Mouse (Mus musculus): ENCODE data around the gene Brsk2. TPM values are rescaled to one million over a fixed set of nuclear protein-coding genes. Genes with fewer than 3 reads are reported as not detected.
A peak's percentile ranks its signal among the peaks of the same experiment; 100 is the strongest.
"Not testable (repeated sequence)": the region's sequence is repeated elsewhere in the genome, so short reads cannot be mapped to it uniquely, and the experiment has no call there.

The Brsk2 gene
- 0.59 and 0.60 TPM in 2 replicates for polyA plus RNA-seq (2015; fragmentation: Nextera tagmentation; extraction: Ambion mirVana)

- Histone ChIP-seq H3K36me3 (ENCODE audit: control insufficient read depth, insufficient read depth, low read length) (no peaks in the 10 kb centered on the region), H3K4me3 (ENCODE audit: low read length) (peak within 1 kb of the TSS; percentile 49), H3K4me1 (replicated peaks; ENCODE audit: control insufficient read depth, insufficient read depth, low read length) (peaks cover 12% of the 10 kb centered on the region), H3K9me3 (ENCODE audit: control insufficient read depth, low read length) (no peaks in the 10 kb centered on the region), H3K27me3 (ENCODE audit: control insufficient read depth, insufficient read depth, low read depth, low read length) (peaks cover 48% of the 10 kb centered on the region), H3K4me2 (ENCODE audit: low read depth, low read length) (peak within 1 kb of the TSS; percentile 88), H3K9ac (ENCODE audit: low read length) (peak within 1 kb of the TSS; percentile 44), H3K27ac (ENCODE audit: low read length) (no peak within 1 kb of the TSS)
- 3% methylated on average over 55 of the region's 55 CpGs for WGBS
- peak; percentile 98 for ATAC-seq (ENCODE audit: low read depth)
Observed at GRCm38 (mm10) chr7:141948906-141949798, at the start of gene Brsk2. Gene Brsk2, plus strand, starts transcription at chr7:141949751.

- Histone ChIP-seq H3K9me3 (ENCODE audit: control insufficient read depth, low read length) (no peaks in the 10 kb centered on the region), H3K9ac (ENCODE audit: low read length) (peak overlapping the region; percentile 85), H3K27ac (ENCODE audit: low read length) (0 out of 2 replicates have a peak overlapping the region, but pooled peaks have one; percentile 10), H3K4me3 (ENCODE audit: low read length) (peak overlapping the region; percentile 75), H3K36me3 (ENCODE audit: control insufficient read depth, insufficient read depth, low read length) (no peaks in the 10 kb centered on the region), H3K27me3 (ENCODE audit: control insufficient read depth, insufficient read depth, low read depth, low read length) (peaks cover 6% of the 10 kb centered on the region; the same call in 1 of the 2 replicates), H3K4me2 (ENCODE audit: low read depth, low read length) (peak overlapping the region; percentile 65), H3K4me1 (replicated peaks; ENCODE audit: control insufficient read depth, insufficient read depth, low read length) (peaks cover 13% of the 10 kb centered on the region)
- ATAC-seq (ENCODE audit: low read depth) = peak; percentile 23; the same call in 1 of the 2 replicates
- 0% methylated on average over 16 of the region's 16 CpGs for WGBS
Observed at GRCm38 (mm10) chr7:141901825-141902224, 47.7 kb upstream of the Brsk2 start.

- no peaks in the 10 kb centered on the region for H3K9me3 ChIP-seq (ENCODE audit: control insufficient read depth, low read length)
- H3K4me2 ChIP-seq (ENCODE audit: low read depth, low read length) = peak overlapping the region; percentile 74
- H3K36me3 ChIP-seq (ENCODE audit: control insufficient read depth, insufficient read depth, low read length) = no peaks in the 10 kb centered on the region
- under 1% methylated on average over 39 of the region's 44 CpGs for WGBS
- peak; percentile 98 for ATAC-seq (ENCODE audit: low read depth)
- peaks cover 6% of the 10 kb centered on the region; the same call in 1 of the 2 replicates for H3K27me3 ChIP-seq (ENCODE audit: control insufficient read depth, insufficient read depth, low read depth, low read length)
- peak overlapping the region; percentile 75 for H3K4me3 ChIP-seq (ENCODE audit: low read length)
- H3K9ac ChIP-seq (ENCODE audit: low read length) = peak overlapping the region; percentile 85
- H3K4me1 ChIP-seq (replicated peaks; ENCODE audit: control insufficient read depth, insufficient read depth, low read length) = peaks cover 13% of the 10 kb centered on the region
- H3K27ac ChIP-seq (ENCODE audit: low read length) = 0 out of 2 replicates have a peak overlapping the region, but pooled peaks have one; percentile 10
Observed at GRCm38 (mm10) chr7:141902269-141902729, 47.3 kb upstream of the Brsk2 start.

- no peaks in the 10 kb centered on the region for H3K9me3 ChIP-seq (ENCODE audit: control insufficient read depth, low read length)
- H3K4me1 ChIP-seq (replicated peaks; ENCODE audit: control insufficient read depth, insufficient read depth, low read length) = peaks cover 13% of the 10 kb centered on the region
- no peak overlapping the region for H3K27ac ChIP-seq (ENCODE audit: low read length)
- 69% methylated on average over 4 of the region's 4 CpGs for WGBS
- H3K9ac ChIP-seq (ENCODE audit: low read length) = peak overlapping the region; percentile 65
- H3K4me3 ChIP-seq (ENCODE audit: low read length) = peak overlapping the region; percentile 75
- no peaks in the 10 kb centered on the region for H3K36me3 ChIP-seq (ENCODE audit: control insufficient read depth, insufficient read depth, low read length)
- peaks cover 6% of the 10 kb centered on the region; the same call in 1 of the 2 replicates for H3K27me3 ChIP-seq (ENCODE audit: control insufficient read depth, insufficient read depth, low read depth, low read length)
- no peak for ATAC-seq (ENCODE audit: low read depth)
- peak overlapping the region; percentile 74 for H3K4me2 ChIP-seq (ENCODE audit: low read depth, low read length)
Observed at GRCm38 (mm10) chr7:141902791-141903190, 46.8 kb upstream of the Brsk2 start.

- Histone ChIP-seq H3K9me3 (ENCODE audit: control insufficient read depth, low read length) (no peaks in the 10 kb centered on the region), H3K27ac (ENCODE audit: low read length) (no peak overlapping the region), H3K4me1 (replicated peaks; ENCODE audit: control insufficient read depth, insufficient read depth, low read length) (no peaks in the 10 kb centered on the region), H3K4me2 (ENCODE audit: low read depth, low read length) (no peak overlapping the region), H3K9ac (ENCODE audit: low read length) (no peak overlapping the region), H3K4me3 (ENCODE audit: low read length) (no peak overlapping the region), H3K27me3 (ENCODE audit: control insufficient read depth, insufficient read depth, low read depth, low read length) (peaks cover 14% of the 10 kb centered on the region; the same call in 1 of the 2 replicates), H3K36me3 (ENCODE audit: control insufficient read depth, insufficient read depth, low read length) (no peaks in the 10 kb centered on the region)
- 68% methylated on average over 6 of the region's 6 CpGs for WGBS
- no peak for ATAC-seq (ENCODE audit: low read depth)
Observed at GRCm38 (mm10) chr7:141908591-141908990, 41.0 kb upstream of the Brsk2 start.

GRCm38 (mm10) chr7:141911305-141911704 is 38.2 kb upstream of the Brsk2 start:
- WGBS = 59% methylated on average over 3 of the region's 3 CpGs
- no peak overlapping the region for H3K4me3 ChIP-seq (ENCODE audit: low read length)
- no peak for ATAC-seq (ENCODE audit: low read depth)
- no peak overlapping the region for H3K9ac ChIP-seq (ENCODE audit: low read length)
- H3K4me2 ChIP-seq (ENCODE audit: low read depth, low read length) = no peak overlapping the region
- no peaks in the 10 kb centered on the region for H3K9me3 ChIP-seq (ENCODE audit: control insufficient read depth, low read length)
- peaks cover 12% of the 10 kb centered on the region; the same call in 1 of the 2 replicates for H3K27me3 ChIP-seq (ENCODE audit: control insufficient read depth, insufficient read depth, low read depth, low read length)
- H3K36me3 ChIP-seq (ENCODE audit: control insufficient read depth, insufficient read depth, low read length) = no peaks in the 10 kb centered on the region
- H3K27ac ChIP-seq (ENCODE audit: low read length) = no peak overlapping the region
- H3K4me1 ChIP-seq (replicated peaks; ENCODE audit: control insufficient read depth, insufficient read depth, low read length) = no peaks in the 10 kb centered on the region

- WGBS = 78% methylated on average over 2 of the region's 2 CpGs
- ATAC-seq (ENCODE audit: low read depth) = no peak
Observed at GRCm38 (mm10) chr7:141918407-141918806, 31.1 kb upstream of the Brsk2 start, which contains the start of gene Tollip. Gene Tollip, minus strand, starts transcription at chr7:141918507.

GRCm38 (mm10) chr7:141924121-141924520 is 25.4 kb upstream of the Brsk2 start:
- not testable (repeated sequence) for H3K36me3 ChIP-seq (ENCODE audit: control insufficient read depth, insufficient read depth, low read length); H3K9ac ChIP-seq (ENCODE audit: low read length); ATAC-seq (ENCODE audit: low read depth); H3K4me1 ChIP-seq (replicated peaks; ENCODE audit: control insufficient read depth, insufficient read depth, low read length); H3K4me3 ChIP-seq (ENCODE audit: low read length); H3K4me2 ChIP-seq (ENCODE audit: low read depth, low read length); H3K9me3 ChIP-seq (ENCODE audit: control insufficient read depth, low read length); H3K27ac ChIP-seq (ENCODE audit: low read length); H3K27me3 ChIP-seq (ENCODE audit: control insufficient read depth, insufficient read depth, low read depth, low read length)
- WGBS = 87% methylated on average over 17 of the region's 17 CpGs

More at GRCm38 (mm10) chr7:141918407-141918806, 31.1 kb upstream of the Brsk2 start, which contains the start of gene Tollip:
- H3K27me3 ChIP-seq (ENCODE audit: control insufficient read depth, insufficient read depth, low read depth, low read length) = peaks cover 4% of the 10 kb centered on the region; the same call in 1 of the 2 replicates
- H3K9me3 ChIP-seq (ENCODE audit: control insufficient read depth, low read length) = no peaks in the 10 kb centered on the region
- no peaks in the 10 kb centered on the region for H3K4me1 ChIP-seq (replicated peaks; ENCODE audit: control insufficient read depth, insufficient read depth, low read length)
- H3K27ac ChIP-seq (ENCODE audit: low read length) = no peak within 1 kb of the TSS
- no peak within 1 kb of the TSS for H3K4me3 ChIP-seq (ENCODE audit: low read length)
- no peak within 1 kb of the TSS for H3K4me2 ChIP-seq (ENCODE audit: low read depth, low read length)
- no peaks in the 10 kb centered on the region for H3K36me3 ChIP-seq (ENCODE audit: control insufficient read depth, insufficient read depth, low read length)
- H3K9ac ChIP-seq (ENCODE audit: low read length) = no peak within 1 kb of the TSS

GRCm38 (mm10) chr7:141924917-141925316 is 24.6 kb upstream of the Brsk2 start:
- 5% methylated on average over 7 of the region's 7 CpGs for WGBS

More at GRCm38 (mm10) chr7:141924917-141925316, 24.6 kb upstream of the Brsk2 start:
- H3K9ac ChIP-seq (ENCODE audit: low read length) = no peak overlapping the region
- no peaks in the 10 kb centered on the region for H3K36me3 ChIP-seq (ENCODE audit: control insufficient read depth, insufficient read depth, low read length)
- no peak for ATAC-seq (ENCODE audit: low read depth)
- H3K27ac ChIP-seq (ENCODE audit: low read length) = no peak overlapping the region
- H3K4me1 ChIP-seq (replicated peaks; ENCODE audit: control insufficient read depth, insufficient read depth, low read length) = no peaks in the 10 kb centered on the region
- H3K9me3 ChIP-seq (ENCODE audit: control insufficient read depth, low read length) = no peaks in the 10 kb centered on the region
- H3K4me2 ChIP-seq (ENCODE audit: low read depth, low read length) = no peak overlapping the region
- H3K4me3 ChIP-seq (ENCODE audit: low read length) = no peak overlapping the region
- no peaks in the 10 kb centered on the region for H3K27me3 ChIP-seq (ENCODE audit: control insufficient read depth, insufficient read depth, low read depth, low read length)

Measured in lung, embryonic 16.5 days (tissue).